Mouse (Mus musculus): ENCODE results near the gene Vipr2.

DNA sequence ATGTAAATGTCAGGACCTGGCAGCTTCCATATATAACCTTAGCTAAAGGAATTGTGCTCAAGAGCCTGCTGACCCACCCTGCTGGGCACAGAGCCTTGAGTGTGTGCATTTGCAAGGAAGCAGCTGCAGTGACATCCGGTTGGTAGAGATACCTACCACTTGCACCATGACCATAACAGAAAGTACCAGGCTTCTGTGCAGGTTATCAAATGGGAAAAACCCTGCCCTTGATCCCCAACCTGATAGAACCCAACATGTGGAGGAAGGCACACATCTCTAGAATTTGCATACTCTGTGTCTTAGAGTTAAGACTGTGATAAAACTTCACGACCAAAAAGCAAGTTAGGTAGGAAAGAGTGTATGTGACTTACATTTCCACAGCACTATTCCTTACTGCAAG is 63.1 kb downstream of the Vipr2 start:
- TF ChIP-seq POLR2A (IDR thresholded peaks at IDR 0.05; ENCODE audit: extremely low read depth, insufficient read depth, low read length) (no peak), CTCF (IDR thresholded peaks at IDR 0.05; ENCODE audit: low read depth, low read length) (no peak)

Data from liver, adult 2 months (tissue).